Mouse (Mus musculus): ENCODE results near the gene Steap3. TPM values are rescaled to one million over a fixed set of nuclear protein-coding genes. Genes with fewer than 3 reads are reported as not detected.
A peak's percentile ranks its signal among the peaks of the same experiment; 100 is the strongest.

Steap3 gene
- total and polyA plus RNA-seq, 3 experiments: 34.5 to 76.9 (median 38.1) TPM

DNA sequence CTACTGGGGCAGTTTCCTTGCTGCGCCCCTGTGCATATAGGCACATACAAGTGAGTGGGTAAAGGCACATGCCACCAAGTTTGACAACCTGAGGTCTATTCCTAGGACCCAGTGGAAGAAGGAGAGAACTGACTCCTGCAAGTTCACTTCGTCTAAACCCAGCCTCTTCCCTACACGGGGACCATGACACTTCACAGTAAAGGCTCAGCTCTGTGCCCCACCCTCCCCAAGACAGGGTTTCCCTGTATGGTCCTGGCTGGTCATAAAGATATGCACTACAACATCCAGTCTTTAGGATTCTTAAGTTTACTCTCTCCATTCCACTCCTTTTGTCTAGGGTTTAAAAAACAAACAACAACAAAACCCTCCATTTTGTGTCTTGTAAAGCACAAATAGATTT lies 21.9 kb downstream of the Steap3 start:
- DNase-seq: no peak

DNA sequence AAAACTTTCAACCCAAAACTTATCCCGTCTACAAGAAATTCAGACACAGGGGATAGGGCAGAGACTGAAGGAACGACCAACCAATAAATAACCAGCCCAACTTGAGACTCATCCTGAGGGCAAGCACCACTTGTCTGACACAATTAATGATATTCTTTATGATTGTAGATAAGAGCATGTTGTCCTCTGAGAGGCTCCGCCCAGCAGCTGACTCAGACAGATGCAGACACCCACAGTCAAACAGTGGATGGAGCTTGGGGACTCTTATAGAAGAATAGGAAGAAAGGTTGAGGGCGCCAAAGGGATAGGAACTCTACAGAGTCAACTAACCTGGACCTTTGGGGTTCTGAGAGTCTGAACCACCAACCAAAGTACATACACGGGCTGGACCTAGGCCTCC lies 22.7 kb downstream of the Steap3 start:
- peak; percentile 59 for DNase-seq

DNA sequence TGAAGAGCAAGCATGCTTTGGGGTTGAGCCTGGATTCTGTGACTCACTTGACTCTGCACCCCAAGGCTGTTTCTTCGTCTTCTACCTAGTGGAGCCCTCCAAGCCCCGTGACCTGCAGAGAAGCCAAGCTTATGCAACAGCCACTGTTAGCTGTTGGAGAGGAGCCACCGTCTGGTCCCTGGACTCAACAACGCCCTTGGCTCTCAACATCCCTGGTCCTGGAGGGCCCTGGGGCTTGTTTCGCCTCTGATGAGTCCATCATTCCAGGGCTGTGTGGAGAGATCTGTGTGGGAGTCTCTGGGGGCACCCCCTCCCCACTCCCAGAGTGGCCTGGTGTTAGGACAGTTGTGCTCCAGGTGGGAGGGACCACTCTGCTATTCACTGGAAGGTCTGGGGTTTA lies 24.3 kb downstream of the Steap3 start:
- peak; percentile 93 for DNase-seq

DNA sequence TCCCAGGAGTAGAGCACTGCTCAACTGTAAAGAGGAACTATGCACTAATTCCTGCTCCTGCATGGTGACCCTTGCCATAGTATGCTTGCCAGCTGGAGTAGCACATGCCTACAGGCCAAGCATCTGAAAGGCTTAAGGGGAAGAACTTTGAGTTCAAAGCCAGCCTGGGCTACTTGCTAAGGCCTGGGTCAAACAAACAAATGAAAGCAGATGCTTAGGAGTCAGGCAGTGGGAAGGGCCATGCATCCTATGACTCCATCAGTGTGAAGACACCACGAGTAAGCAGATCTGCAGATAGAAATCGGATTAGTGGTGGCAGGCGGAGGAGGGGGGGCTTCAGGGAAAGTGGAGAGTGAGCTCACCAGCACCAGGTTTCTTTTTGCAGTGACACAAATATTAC lies 25.2 kb downstream of the Steap3 start:
- DNase-seq: peak; percentile 15

DNA sequence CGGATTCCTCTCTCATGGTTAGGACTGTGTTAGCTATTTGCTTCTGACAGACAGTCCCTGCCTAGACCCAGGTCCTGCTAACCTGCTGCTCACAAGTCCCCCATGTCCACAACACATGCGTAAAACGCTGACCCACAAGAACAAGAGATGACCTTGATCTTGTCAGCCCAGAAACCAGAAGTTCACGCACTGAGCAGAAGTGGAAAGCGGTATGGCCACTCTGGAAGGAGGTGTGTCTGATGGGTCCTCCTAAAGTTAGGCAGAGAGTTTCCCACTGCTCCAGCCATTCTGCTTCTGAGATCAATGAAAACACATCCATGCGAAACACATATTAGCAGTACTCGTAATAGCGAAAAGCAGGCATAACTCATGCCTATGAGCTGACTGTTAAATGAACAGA lies 25.6 kb downstream of the Steap3 start:
- peak; percentile 21 for DNase-seq

DNA sequence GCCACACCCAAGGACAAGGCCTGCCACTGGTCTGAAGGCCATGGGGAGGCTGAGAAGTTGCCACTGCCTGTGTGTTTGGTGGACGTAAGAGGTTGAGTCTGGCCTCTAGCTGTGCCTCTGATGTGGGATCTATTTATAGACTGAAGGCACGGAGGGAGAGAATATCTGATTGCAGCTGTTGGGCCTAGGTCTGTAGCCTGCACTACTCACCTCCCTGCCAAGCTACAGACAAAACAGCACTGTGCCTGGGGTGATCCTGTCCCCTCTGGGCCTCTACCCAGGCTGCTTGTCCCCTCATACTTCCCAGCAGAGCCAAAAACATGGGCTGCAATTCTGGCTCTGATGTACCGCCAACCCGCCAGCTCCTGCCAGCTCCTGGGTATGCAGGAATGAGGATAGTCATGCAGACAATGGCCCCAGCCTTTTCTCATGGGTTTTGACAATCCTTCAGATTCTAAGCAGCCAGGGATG lies 26.8 kb downstream of the Steap3 start:
- DNase-seq: peak; percentile 65

DNA sequence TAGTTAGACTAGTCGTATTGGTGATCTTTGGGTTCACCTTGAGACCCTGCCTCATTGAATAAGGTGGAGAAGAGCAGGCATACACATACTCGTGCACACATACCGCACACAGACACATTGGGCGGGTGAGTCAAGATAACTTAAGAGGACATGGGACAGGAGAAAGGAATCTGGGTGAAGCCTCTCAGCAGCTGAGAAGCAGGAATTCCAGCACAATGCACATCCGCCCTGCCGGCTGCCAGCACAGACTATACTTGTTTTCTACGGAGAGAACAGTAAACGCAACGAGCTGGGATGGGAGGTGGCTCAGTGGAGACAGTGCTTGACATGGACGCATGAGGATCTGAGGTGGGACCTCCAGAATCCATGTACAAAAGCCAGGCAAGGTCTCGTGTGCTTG lies 27.9 kb downstream of the Steap3 start:
- DNase-seq: no peak

DNA sequence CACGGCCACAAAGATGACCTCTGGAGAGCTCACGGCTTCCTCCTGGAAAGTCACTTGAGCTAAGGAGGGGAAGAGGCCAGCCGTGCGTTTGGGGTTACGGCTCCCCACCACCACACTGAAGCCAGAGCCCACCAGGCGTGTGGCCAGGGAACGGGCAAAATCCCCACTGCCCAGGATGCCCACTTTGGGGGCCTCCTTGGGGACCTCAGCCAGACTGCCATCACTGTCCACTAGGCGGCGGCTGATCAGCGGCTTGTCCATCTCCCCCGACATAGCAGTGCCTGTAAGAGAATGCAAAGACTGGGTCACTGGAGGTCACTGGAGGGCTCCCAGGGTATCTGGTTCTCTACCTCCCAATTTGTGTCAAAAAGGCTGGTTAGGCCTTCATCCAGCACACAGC lies 28.5 kb downstream of the Steap3 start:
- no peak for DNase-seq

DNA sequence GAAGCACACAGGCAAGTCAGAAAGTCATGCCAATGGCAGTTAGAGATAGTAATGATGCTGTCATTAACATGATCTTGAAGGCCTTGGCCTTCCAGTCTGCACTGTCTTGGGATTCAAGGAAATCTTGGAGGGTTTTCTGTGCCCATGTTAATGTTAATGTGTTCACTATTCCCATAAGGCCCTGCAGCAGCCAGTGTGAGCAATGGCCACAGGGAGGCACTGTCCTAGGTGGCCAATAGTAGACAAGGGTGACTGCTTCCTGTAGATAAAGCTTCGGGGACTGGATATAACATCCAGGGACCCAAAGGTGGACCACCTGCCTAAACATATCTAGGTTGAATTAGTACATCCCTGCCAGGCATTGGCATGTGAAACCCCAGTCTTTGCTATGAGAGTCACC lies 35.4 kb downstream of the Steap3 start:
- DNase-seq: no peak

DNA sequence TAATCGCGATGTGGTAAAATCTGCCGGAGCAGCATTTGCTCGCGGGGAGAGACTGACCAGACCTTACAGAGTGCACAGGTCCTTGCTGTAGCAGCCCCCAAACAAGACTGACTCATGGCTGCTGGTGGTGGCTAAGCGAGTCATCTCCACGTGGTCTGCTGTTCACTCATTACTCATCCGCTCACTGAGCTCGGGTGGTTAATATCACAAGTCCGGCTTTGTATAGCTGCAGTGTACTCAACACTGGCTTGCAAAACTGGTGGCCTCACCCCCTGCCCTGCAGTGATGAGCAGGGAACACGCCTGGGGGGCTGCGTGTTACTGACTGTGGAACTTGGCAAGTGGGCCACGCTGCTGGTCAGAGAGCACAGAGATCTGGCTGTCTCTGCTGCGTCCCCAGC lies 36.1 kb downstream of the Steap3 start:
- DNase-seq: peak; percentile 81

DNA sequence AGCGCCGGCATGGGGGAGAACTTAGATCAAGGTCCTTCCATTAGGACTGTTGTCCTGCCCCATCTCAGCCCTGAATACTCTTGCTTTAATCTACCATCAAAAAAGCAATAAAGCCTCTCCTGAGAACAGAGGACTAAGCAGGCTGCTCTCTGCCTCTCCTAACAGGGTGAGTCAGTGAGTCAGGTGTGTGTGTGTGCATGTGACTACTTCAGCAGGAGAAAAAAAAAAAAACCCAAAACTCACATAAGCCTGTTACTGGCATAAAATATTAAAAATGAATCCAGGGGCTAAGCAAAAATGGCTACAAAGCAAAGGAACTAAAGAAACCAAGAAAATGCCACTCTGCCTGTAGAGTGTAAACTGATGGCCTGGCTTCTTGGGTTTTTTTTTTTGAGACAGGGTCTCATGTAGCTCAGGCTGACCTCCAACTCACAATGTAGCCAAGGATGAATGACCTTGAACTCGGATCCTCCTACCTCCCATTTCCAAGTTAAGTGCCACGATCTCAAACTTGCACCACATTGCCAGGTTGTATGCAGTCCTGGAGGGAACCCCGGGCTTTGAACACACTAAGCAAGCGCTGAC lies 36.8 kb downstream of the Steap3 start:
- DNase-seq: no peak

DNA sequence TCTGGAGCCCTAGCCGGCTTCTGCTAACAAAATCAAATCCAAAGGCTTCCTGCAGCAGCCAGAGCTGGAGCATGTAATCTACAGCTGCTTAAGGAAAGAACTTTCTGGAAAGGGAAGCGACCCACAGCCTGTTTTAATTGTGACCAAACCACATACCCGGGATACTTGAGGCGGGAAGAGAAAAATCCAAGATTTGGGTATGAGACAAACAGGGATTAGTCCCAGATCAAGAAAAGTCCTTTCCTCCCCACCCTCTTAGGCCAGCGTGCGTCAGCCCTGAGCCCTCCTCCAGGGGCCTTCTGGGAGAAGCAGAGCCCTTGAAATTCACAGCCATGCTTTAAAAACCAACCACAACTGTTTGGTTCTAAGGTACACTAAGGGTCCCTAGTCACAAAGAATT lies 40.3 kb downstream of the Steap3 start:
- DNase-seq: no peak

DNA sequence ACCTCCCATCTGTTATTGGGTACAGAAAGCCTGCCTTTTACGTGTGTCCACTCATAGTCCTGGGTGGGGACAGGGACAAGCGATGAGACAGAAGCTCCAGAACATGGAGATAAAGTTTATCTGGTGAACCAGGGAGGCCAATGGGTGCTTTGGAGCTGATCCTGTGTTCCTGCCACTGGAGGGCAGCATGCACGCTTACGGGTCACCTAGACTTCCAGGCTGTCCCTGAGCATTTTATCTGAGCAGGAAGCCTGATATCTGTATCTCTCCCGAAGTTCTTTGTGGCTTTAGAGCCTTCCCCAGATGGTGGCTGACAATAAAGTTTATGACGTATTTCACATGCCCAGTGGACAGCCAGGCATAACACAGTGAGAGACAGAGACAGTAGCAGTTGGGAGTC lies 41.2 kb downstream of the Steap3 start:
- DNase-seq: peak; percentile 61

DNA sequence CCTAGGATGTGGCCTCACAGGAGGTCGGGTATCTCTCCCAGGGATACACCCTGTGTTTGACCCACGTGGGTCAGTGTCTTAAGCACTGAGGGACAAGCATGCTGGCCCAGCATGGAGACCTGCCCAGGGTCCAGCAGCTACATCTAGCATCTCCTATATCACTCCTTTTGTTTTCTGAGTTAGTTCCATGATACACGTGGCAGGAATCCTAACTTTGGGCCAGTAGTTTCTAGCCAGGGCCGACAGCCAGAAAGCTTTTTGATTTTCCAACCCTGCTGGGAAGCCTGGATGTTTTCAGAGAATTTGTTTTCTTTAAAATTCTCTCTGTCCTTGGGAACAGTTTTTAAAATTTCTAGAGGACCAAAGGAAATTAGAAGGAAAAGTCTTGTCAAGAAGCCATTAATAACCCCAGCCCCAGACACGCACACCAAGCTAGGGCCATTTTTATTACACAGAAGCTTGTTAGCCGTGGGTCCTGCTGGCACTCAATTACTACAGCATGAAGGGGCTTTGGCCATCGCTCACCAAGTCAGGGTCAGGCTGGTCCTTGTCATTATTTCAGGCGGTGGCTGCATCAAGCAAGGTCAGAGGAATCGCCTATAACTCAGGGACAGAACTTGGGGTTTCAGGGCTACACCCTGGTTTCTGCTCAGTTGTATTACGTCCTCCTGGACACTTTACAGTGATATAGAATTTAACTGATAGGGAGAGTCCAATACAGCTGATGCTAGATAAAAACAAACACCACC lies 42.6 kb downstream of the Steap3 start:
- DNase-seq: no peak

DNA sequence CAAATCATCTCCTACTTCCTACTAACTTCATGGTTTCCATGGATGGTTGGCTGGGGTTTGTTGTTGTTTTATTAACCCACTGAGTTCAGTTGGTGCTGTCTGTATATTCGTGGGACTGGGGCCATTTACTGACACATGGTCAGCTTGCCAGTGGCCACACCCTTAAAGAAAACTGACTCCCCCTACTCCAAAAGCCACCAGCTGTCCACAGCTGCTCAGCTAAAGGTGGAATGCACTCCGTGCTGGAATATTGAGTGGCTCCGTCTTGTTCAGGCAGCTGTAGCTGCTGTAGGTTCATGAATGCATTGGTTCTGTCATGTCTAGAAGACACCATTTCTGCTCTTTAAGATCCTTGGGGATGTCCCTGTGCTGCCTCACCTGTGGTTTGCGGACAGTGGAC lies 48.9 kb downstream of the Steap3 start:
- no peak for DNase-seq

DNA sequence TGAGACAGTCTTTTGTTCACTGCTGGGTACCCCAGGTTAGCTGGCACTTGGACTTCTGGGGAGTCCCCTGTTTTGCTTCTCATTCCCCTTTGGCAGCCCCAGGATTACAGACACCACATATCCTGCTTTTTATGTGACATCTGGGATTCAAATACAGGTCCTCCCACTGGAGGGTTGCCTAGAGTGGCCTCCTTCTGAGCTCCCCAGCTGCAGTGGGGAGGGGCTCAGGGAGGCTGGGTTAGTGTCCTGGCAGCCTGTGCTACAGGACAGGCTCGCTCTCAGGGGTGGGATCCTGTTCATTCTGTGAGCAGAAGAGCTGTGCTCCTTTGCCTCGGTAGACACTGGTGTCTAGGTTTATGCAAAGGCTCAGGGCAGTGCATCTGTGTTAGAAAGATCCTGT lies 51.2 kb downstream of the Steap3 start:
- DNase-seq: no peak

DNA sequence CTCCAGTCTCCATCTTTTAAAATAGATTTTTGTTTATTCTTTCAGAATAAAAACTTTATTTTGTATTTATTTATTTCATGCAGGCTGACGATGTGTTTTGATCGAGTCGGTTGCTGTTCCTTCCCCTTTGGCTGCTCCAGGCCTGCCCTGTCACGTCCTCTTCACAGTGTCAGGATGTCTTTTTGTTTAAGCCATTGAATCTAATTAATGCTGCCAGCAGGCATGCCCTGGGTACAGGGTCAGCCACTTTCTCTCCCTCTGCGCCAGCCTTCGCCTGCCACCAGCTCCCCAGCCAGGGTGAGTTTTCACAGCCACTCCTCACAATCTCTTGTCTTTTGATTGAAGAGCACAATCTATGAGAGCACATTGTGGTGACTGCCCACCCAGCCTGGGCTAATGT lies 51.7 kb downstream of the Steap3 start:
- no peak for DNase-seq

DNA sequence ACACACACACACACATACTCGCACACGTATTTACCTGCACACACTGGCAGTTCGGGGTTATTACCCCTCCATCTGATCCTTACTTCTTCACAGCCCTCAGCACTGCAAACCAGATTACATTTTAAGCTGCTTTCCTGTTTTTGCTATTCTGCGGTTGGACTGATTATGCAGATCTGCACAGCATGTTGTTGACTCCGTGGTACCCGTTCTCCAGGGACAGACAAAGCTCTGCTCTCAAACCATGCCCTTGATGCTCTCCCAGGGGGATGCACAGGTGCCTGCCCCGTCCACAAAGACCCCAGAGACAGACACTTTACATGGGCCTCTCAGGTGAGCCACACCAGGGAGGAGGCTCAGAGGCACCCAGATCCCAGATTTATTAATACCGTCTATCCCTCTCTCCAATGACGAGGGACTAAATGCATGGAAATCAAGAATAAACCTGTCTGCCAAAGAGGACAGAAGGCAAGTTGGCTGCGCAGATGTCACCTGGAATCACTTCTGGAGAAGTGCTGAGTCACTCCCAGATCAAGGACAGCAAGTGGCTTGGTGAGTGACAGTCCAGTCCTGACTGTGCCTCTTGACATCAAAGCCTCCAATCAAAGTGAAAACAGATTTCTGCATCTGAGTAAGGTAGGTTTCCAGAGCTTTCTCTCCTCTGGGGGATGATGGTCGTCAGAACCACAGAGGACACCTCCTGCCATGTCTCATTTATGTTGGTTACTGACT lies 63.8 kb downstream of the Steap3 start:
- DNase-seq: peak; percentile 66

DNA sequence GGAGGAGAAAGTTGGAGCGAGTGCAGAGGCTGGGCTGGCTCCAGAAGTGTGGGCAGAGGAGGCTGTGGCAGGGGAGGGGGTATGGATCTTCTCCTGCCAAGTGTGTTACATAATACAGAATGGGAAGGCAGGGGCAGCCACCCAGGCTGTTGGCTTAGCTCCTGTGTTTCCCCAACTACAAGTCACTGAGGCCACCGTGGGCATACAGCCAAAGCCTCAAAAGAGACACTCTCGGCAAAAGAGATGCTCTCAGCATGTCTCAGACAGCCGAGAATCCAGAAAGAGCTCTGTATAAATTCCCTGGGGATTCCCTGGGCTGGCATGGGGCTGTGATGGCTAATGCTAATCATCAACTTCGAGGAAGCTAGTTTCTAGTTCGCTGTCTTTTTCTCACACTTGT lies 64.9 kb downstream of the Steap3 start:
- DNase-seq: peak; percentile 57

DNA sequence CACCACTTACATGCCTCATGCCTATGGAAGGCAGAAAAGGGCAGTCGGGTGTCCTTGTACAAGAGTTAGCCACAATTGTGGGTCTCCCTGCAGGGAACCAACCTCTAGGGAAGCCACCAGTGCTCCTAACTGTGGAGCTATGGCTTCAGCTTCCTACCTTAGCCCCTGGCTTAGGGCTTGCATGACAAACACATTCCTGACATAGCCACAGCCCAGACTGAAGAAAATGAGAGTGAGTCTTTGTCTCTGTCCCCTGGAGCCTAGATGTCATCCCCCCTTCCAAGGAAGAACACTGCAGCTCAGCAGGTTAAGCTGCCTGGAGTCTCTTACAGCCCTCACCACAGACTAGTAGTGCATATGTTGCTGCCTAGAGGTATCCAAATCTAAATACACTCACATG lies 67.7 kb downstream of the Steap3 start:
- DNase-seq: no peak

DNA sequence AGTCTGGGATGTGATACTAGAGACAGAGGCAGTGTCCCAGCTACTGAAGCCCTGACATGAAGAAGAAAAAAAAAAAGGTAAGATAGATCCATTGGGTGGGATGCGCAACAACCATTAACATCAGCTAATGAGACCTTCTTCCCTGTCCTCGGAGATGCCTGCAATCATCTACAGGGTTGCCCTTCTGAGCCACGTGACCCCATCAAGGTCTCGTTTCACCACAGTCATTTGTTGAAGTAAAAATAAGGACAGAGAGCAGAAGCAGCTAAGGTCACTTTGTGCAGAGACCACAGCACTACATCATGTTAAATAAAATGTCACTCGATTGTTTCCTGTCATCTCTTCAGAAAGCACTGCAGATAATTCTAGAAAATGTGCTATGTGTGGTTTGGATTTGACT lies 68.7 kb downstream of the Steap3 start:
- peak; percentile 68 for DNase-seq

DNA sequence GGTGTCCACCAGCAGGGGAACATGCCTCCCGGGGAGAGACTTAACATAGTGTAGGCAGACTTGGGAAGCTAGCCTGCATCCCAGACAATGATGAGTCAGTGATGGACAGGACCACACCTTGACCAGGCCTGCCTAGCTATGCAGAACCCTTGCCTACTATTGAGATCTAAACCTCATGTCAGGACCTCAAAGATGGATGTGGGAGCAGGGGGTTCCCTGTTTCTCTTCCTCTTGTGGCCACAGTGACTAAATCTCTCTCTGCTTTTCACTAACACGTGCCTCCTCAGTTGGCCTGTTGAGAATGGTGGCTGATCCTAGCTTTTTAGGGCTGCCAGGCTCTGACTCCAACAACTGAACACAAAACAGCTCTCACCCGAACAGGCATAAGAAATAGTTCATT lies 70.0 kb downstream of the Steap3 start:
- no peak for DNase-seq

DNA sequence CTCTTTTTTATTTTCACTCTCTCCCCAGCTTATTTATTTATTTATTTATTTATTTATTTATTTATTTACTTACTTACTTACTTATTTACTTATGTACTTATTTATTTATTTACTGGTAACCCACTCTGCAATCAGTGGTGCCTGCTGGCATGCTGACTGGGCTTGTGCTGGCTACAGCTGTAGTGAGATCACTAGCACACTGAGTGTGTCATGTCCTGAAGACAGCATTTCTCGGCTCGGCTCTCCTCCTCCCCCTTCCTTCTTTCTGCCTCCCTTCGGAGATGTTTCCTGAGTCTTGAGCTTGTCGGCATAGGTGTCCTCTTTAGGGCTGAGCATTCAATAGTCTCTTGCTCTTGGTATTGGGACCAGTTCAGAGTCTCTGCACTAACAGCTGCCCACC lies 73.6 kb downstream of the Steap3 start:
- no peak for DNase-seq
